Mouse (Mus musculus): ENCODE data around the gene Olfr1076. TPM values are rescaled to one million over a fixed set of nuclear protein-coding genes. Genes with fewer than 3 reads are reported as not detected.

Gene Olfr1076
- polyA plus RNA-seq (2012; rRNA removed): not detected in 2 replicates

DNA sequence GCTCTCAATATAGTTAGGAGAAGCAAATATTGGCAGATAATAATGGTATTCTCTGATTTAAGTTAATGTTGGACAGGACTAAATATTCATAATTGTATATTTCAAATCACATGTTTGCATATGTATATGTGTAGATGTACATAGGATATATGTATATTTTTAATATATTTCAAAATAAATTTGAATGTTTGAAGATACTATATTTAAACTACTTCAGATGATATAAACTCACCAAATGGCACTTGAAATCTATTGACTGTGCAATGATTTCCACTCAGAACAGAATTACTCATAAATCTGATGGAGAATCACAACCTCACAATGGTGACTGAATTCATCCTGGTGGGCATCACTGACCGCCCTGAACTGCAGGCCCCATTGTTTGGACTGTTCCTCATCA, at the start of gene Olfr1076:
Gene Olfr1076 (plus strand): TSS at position 301 of the 400 bp plus-strand sequence.

DNA sequence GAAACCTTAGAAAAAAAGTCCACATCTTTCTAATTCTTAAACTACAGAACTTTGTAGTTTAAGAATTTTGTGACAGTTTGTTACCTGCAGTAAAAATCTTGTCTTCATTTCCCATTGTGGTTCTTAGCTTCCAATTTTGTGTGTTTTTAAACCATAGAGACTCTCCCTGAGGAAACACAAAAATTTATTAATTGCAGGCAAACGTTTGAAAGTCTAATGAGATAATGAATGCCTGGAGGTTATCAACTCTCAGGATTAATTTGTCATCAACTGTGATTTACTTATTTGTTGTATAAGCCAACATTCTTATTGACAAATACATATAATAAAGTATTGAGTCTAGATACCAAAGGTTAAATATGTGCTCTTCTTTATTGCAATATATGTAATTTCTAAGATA, 21.0 kb upstream of the Olfr1076 start, which contains the start of gene Olfr228:
Gene Olfr228 (minus strand): TSS at position 101 of the 400 bp plus-strand sequence.

DNA sequence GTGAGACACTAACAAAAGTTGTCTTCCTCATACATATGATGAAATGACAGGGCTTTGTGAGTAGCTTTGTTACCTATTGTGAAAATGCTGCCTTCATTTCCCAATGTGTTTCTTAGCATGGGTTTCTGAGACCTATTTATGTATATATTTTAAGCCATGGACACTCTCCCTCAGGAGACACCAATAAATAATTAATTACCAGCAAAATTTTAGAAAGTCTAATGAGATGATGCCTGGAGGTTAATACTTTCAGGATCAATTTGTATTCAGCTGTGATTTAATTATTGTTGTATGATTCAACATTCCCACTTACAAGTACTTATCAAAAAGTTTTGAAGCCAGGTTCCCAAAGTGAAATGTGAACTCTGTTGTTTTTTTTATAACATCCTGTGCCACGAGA, 34.1 kb downstream of the Olfr1076 start, which contains the start of gene Olfr1079:
Gene Olfr1079 (minus strand): TSS at position 101 of the 400 bp plus-strand sequence.

DNA sequence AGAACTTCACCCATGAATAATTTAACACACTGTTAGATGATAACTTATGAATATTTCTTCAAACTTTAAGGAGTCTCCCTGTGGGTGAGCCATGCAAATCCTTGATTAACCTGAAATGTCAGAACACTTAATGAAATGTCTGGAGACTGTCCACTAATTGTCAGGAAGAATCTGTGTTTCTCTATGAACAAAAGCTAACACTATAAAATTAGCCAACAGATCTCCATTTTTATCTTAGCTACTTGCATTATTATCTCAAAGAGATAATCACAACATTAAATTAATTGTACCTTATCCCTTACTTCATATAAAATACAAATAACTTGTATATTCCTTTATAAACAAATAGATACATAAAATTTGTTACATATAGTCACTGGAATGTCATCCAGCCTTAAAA, 49.9 kb downstream of the Olfr1076 start, which contains the start of gene Olfr1080:
Gene Olfr1080 (minus strand): TSS at position 101 of the 400 bp plus-strand sequence.

Other genes with a start within 250 kb of the Olfr1076 start
- not detected in 2 replicates for gene Olfr1051, start 229.4 kb upstream of the Olfr1076 start, polyA plus RNA-seq (2012; rRNA removed)
- gene Olfr1052, start 216.0 kb upstream of the Olfr1076 start, polyA plus RNA-seq (2012; rRNA removed): not detected in 2 replicates
- gene Olfr1053, start 193.2 kb upstream of the Olfr1076 start, polyA plus RNA-seq (2012; rRNA removed): not detected in 2 replicates
- not detected in 2 replicates for gene Olfr1054, start 173.0 kb upstream of the Olfr1076 start, polyA plus RNA-seq (2012; rRNA removed)
- not detected in 2 replicates for gene Olfr1055, start 158.2 kb upstream of the Olfr1076 start, polyA plus RNA-seq (2012; rRNA removed)
- not detected in 2 replicates for gene Olfr1056, start 146.0 kb upstream of the Olfr1076 start, polyA plus RNA-seq (2012; rRNA removed)
- gene Olfr1057, start 130.1 kb upstream of the Olfr1076 start, polyA plus RNA-seq (2012; rRNA removed): not detected in 2 replicates
- gene Olfr1058, start 119.9 kb upstream of the Olfr1076 start, polyA plus RNA-seq (2012; rRNA removed): not detected in 2 replicates
- not detected in 2 replicates for gene Olfr1061, start 94.4 kb upstream of the Olfr1076 start, polyA plus RNA-seq (2012; rRNA removed)
- gene Olfr1062, start 81.7 kb upstream of the Olfr1076 start, polyA plus RNA-seq (2012; rRNA removed): not detected in 2 replicates
- not detected in 2 replicates for gene Olfr1065, start 57.9 kb upstream of the Olfr1076 start, polyA plus RNA-seq (2012; rRNA removed)
- gene Olfr1066, start 52.2 kb upstream of the Olfr1076 start, polyA plus RNA-seq (2012; rRNA removed): not detected in 2 replicates
- not detected in 2 replicates for gene Olfr228, start 21.1 kb upstream of the Olfr1076 start, polyA plus RNA-seq (2012; rRNA removed)
- not detected in 2 replicates for gene Olfr1079, start 34.0 kb downstream of the Olfr1076 start, polyA plus RNA-seq (2012; rRNA removed)
- not detected in 2 replicates for gene Olfr1080, start 49.8 kb downstream of the Olfr1076 start, polyA plus RNA-seq (2012; rRNA removed)
- not detected in 2 replicates for gene Olfr1082, start 90.5 kb downstream of the Olfr1076 start, polyA plus RNA-seq (2012; rRNA removed)
- not detected in 2 replicates for gene Olfr1084, start 131.3 kb downstream of the Olfr1076 start, polyA plus RNA-seq (2012; rRNA removed)
- gene Olfr1085, start 153.6 kb downstream of the Olfr1076 start, polyA plus RNA-seq (2012; rRNA removed): not detected in 2 replicates
- gene Olfr1086, start 171.6 kb downstream of the Olfr1076 start, polyA plus RNA-seq (2012; rRNA removed): not detected in 2 replicates
- gene Olfr1087, start 189.9 kb downstream of the Olfr1076 start, polyA plus RNA-seq (2012; rRNA removed): not detected in 2 replicates
- not detected in 2 replicates for gene Olfr1089, start 225.2 kb downstream of the Olfr1076 start, polyA plus RNA-seq (2012; rRNA removed)